Mouse (Mus musculus) kidney, embryonic 16.5 days (tissue): ENCODE data around the gene Med12l. TPM values are rescaled to one million over a fixed set of nuclear protein-coding genes. Genes with fewer than 3 reads are reported as not detected.
"Not testable (repeated sequence)": the region's sequence is repeated elsewhere in the genome, so short reads cannot be mapped to it uniquely, and the experiment has no call there.

Experiments
- ATAC-seq: fragments of 200-750 bp; cut with Nextera tagmentation; 2 replicates; pipeline ENCODE4 v1.8.0; 2017; ENCODE audit warnings: moderate TSS enrichment; ENCODE audit not compliant: low FRiP score, low TSS enrichment
- H3K27ac ChIP-seq: fragments of 300-500 bp; sonication (generic); 2 replicates; pipeline ENCODE4 v1.5.1; 2014; ENCODE audit warnings: low read length
- H3K27me3 ChIP-seq: fragments of 300-500 bp; sonication (generic); 2 replicates; pipeline ENCODE4 v1.6.1; 2014; ENCODE audit warnings: low read length, control low read depth, mixed read lengths; ENCODE audit not compliant: insufficient read depth
- H3K36me3 ChIP-seq: fragments of 300-500 bp; sonication (generic); 2 replicates; pipeline ENCODE4 v1.6.1; 2014; ENCODE audit warnings: low read length, control low read depth, mixed read lengths; ENCODE audit not compliant: insufficient read depth
- H3K4me1 ChIP-seq: fragments of 300-500 bp; sonication (generic); 2 replicates; pipeline ENCODE4 v1.6.1; 2014; ENCODE audit warnings: low read length, control low read depth, mixed read lengths; ENCODE audit not compliant: insufficient read depth
- H3K4me2 ChIP-seq: fragments of 300-500 bp; sonication (generic); replicated peaks from 2 replicates; pipeline ENCODE4 v1.6.1; 2014; ENCODE audit warnings: low read depth, low read length
- H3K4me3 ChIP-seq: fragments of 300-500 bp; sonication (generic); 2 replicates; pipeline ENCODE4 v1.5.1; 2014; ENCODE audit warnings: mild to moderate bottlenecking, low read length
- H3K9ac ChIP-seq: fragments of 300-500 bp; sonication (generic); replicated peaks from 2 replicates; pipeline ENCODE4 v1.6.1; 2014; ENCODE audit warnings: low read length
- H3K9me3 ChIP-seq: fragments of 300-500 bp; sonication (generic); 2 replicates; pipeline ENCODE4 v1.6.1; 2016; ENCODE audit warnings: low read length, control low read depth
- WGBS: fragments of 180-500 bp; shearing (Covaris S2); extraction: QIAGEN DNeasy Blood & Tissue Kit; methylation state at CpG from one replicate; pipeline ENCODE4 v1.1.7; 2014; 5-methylcytosine and 5-hydroxymethylcytosine counted together
- polyA plus RNA-seq: library from polyadenylated mRNA; unstranded; fragments of >200 nt; fragmentation: Nextera tagmentation; extraction: Ambion mirVana; gene quantifications from 2 replicates; pipeline ENCODE4 v1.2.1, GENCODE M21; 2015

Med12l gene
- polyA plus RNA-seq, 1 experiment from 2014 or later, result 2.1 TPM

DNA sequence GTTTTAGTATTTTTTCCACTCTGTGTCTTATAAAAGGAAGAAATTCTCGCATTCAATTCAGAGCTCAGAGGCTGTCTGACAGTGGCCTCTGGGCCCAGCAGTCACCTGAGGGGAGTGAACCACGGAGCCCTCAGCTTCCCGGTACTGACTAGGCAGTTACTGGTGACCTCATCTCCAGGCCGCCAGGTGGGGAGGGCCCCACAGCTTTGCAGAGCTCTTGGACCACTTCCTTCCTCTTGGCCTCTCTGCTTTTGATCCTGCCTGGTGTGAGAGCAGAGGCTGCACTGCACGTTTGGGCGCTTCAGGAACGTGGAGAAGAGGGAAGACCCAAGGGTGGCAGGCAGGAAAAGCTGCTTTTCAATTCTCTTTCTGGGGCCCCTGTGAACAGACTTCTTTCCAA lies 75.3 kb downstream of the Med12l start:
- no peak overlapping the region for H3K4me2 ChIP-seq
- WGBS, result 11% methylated on average over 7 of the region's 7 CpGs

DNA sequence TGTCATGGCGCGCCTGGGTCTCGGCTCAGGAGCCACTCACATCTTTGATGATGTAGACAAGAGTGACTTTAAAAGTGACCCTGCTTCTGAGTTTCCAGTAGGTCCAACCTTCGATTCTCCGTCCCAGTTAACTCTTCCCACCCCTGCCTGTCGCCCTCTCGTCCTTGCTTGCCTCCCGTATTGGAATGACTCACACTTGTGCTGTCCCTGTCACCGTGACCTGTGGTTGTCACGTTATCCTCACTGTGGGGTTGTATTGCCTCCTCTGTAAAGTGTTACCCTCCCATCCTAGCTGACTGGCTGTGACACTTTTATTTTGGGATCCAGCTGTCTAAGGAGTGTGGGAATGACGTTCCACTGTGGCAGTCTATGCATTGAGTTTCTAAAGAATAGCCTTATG lies 87.1 kb downstream of the Med12l start:
- Histone ChIP-seq H3K9ac (no peak overlapping the region), H3K4me3 (no peak overlapping the region), H3K4me1 (no peaks in the 10 kb centered on the region), H3K4me2 (0 out of 2 replicates have a peak overlapping the region, but pooled peaks have one; percentile 2), H3K9me3 (no peaks in the 10 kb centered on the region), H3K27ac (no peak overlapping the region), H3K27me3 (no peaks in the 10 kb centered on the region), H3K36me3 (no peaks in the 10 kb centered on the region)
- 52% methylated on average over 11 of the region's 11 CpGs for WGBS
- ATAC-seq, result no peak

More for the DNA sequence above, 75.3 kb downstream of the Med12l start:
- H3K4me1 ChIP-seq, result peaks cover 20% of the 10 kb centered on the region
- H3K9me3 ChIP-seq, result no peaks in the 10 kb centered on the region
- H3K27me3 ChIP-seq, result no peaks in the 10 kb centered on the region
- H3K4me3 ChIP-seq, result no peak overlapping the region
- ATAC-seq, result peak; percentile 74; the same call in 1 of the 2 replicates
- H3K27ac ChIP-seq, result no peak overlapping the region
- no peak overlapping the region for H3K9ac ChIP-seq
- no peaks in the 10 kb centered on the region for H3K36me3 ChIP-seq

- Histone ChIP-seq H3K27me3 (no peaks in the 10 kb centered on the region), H3K9ac (no peak overlapping the region)
These were observed 91.8 kb downstream of the Med12l start for GRCm38 (mm10) chr3:59097421-59097820.

DNA sequence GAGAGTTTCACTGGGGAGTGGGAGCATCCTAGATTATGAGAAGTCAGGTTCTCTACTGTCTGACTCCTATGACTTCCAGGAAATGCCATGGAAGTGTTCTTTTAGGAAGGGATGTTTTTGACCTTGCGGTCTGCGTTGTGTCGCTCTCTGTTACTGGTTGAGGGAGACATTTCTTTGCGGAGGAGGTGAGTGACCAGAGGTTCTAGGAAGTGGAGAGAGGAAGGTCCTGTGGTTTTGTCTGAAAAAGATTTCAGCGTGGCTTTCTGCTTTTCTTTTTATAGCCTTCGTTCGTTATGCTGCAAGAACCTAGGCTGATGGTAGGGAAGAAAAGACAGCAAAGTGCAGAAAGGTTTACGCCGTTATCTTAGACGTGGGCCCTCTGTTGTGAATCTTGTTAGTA lies 92.9 kb downstream of the Med12l start:
- no peaks in the 10 kb centered on the region for H3K27me3 ChIP-seq
- H3K4me2 ChIP-seq, result no peak overlapping the region
- H3K27ac ChIP-seq, result no peak overlapping the region
- H3K4me1 ChIP-seq, result no peaks in the 10 kb centered on the region
- H3K9me3 ChIP-seq, result no peaks in the 10 kb centered on the region
- ATAC-seq, result no peak
- 79% methylated on average over 10 of the region's 10 CpGs for WGBS
- H3K9ac ChIP-seq, result no peak overlapping the region
- H3K4me3 ChIP-seq, result no peak overlapping the region
- no peaks in the 10 kb centered on the region for H3K36me3 ChIP-seq

More at GRCm38 (mm10) chr3:59097421-59097820, 91.8 kb downstream of the Med12l start:
- Histone ChIP-seq H3K4me1 (no peaks in the 10 kb centered on the region), H3K27ac (no peak overlapping the region), H3K9me3 (no peaks in the 10 kb centered on the region), H3K4me3 (no peak overlapping the region), H3K36me3 (no peaks in the 10 kb centered on the region), H3K4me2 (no peak overlapping the region)
- ATAC-seq, result no peak
- WGBS, result 78% methylated on average over 6 of the region's 6 CpGs

DNA sequence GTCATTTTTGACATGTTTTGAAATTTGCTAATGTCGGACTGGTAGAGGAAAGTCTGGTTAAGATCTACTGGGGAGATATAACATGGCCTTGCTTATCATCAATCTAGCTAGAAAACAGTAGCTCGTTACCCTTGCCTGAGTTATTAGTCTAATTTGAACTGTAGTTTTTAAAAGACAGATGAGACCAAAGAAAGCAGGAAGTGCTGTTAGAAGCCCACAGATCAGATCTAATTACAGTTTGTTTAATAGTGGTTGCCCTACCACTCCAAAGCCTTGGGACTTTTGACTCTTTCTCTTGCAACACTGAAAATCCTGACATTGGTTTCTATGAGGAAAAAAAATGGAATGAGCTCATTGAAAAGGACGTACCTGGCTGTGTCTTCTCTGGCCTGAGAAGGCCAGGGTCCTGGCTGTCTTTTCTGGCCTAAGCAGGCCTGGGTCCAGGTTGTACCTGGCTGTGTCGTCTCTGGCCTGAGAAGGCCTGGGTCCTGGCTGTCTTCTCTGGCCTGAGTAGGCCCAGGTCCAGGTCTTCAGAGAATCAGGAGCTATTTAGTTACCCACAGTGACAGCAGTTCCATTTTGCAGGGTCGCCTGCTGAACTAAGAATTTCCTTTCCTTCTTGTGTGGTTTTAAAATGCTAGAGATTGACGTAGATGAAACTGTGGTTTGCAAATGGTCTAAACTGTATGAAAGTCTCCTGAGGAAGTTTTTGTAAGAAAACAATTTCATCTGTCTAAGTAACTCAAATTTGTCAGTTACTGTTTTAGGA lies 95.8 kb downstream of the Med12l start, which contains the start of gene Gpr171:
TSS of gene Gpr171 (minus strand) at position 604 of the 769 bp plus-strand sequence.
- H3K36me3 ChIP-seq, result no peaks in the 10 kb centered on the region
- no peak within 1 kb of the TSS for H3K4me3 ChIP-seq
- no peak within 1 kb of the TSS for H3K27ac ChIP-seq
- no peak within 1 kb of the TSS for H3K4me2 ChIP-seq
- no peaks in the 10 kb centered on the region for H3K9me3 ChIP-seq
- no peak for ATAC-seq
- no peaks in the 10 kb centered on the region for H3K4me1 ChIP-seq
- WGBS, result 62% methylated on average over 6 of the region's 6 CpGs
- no peak within 1 kb of the TSS for H3K9ac ChIP-seq
- H3K27me3 ChIP-seq, result no peaks in the 10 kb centered on the region

- Histone ChIP-seq H3K4me3 (no peak overlapping the region), H3K4me1 (no peaks in the 10 kb centered on the region), H3K4me2 (no peak overlapping the region), H3K27ac (no peak overlapping the region), H3K9ac (no peak overlapping the region), H3K36me3 (no peaks in the 10 kb centered on the region), H3K9me3 (no peaks in the 10 kb centered on the region), H3K27me3 (no peaks in the 10 kb centered on the region)
- no peak for ATAC-seq
- 86% methylated on average over 2 of the region's 2 CpGs for WGBS
These were observed 96.5 kb downstream of the Med12l start for GRCm38 (mm10) chr3:59102146-59102545.

GRCm38 (mm10) chr3:59104462-59104861 lies 98.8 kb downstream of the Med12l start:
- no peaks in the 10 kb centered on the region for H3K36me3 ChIP-seq
- no peak overlapping the region for H3K27ac ChIP-seq
- no peak overlapping the region for H3K9ac ChIP-seq
- no peaks in the 10 kb centered on the region for H3K9me3 ChIP-seq
- ATAC-seq, result no peak
- H3K27me3 ChIP-seq, result no peaks in the 10 kb centered on the region
- 77% methylated on average over 4 of the region's 4 CpGs for WGBS
- no peak overlapping the region for H3K4me3 ChIP-seq
- H3K4me1 ChIP-seq, result no peaks in the 10 kb centered on the region
- H3K4me2 ChIP-seq, result no peak overlapping the region

DNA sequence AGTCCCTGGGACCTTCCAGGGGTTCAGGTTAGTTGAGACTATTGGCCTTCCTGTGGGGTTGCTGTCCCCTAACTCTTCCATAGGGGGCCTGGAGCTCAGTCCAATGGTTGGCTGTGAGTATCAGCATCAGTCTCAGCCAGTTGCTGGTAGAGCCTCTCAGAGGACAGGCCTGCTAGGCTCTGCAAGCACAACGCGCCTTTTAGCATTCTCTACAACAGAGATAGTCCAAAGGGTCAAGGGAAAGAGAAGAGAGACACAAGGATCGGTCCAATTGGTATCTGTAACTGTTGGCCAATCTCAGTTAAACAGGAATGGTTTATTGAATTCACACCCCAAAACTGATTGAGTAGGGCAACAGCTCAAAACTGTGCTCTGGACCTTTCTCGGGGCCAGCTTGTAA lies 101.8 kb downstream of the Med12l start:
- H3K4me2 ChIP-seq, result no peak overlapping the region
- ATAC-seq, result no peak
- no peaks in the 10 kb centered on the region for H3K27me3 ChIP-seq
- no peaks in the 10 kb centered on the region for H3K9me3 ChIP-seq
- no peaks in the 10 kb centered on the region for H3K4me1 ChIP-seq
- WGBS, result 93% methylated on average over 4 of the region's 4 CpGs
- no peak overlapping the region for H3K27ac ChIP-seq
- no peaks in the 10 kb centered on the region for H3K36me3 ChIP-seq
- H3K4me3 ChIP-seq, result no peak overlapping the region
- no peak overlapping the region for H3K9ac ChIP-seq

- H3K9me3 ChIP-seq, H3K36me3 ChIP-seq, H3K27me3 ChIP-seq, H3K9ac ChIP-seq, H3K4me1 ChIP-seq, ATAC-seq, H3K4me3 ChIP-seq, H3K27ac ChIP-seq, H3K4me2 ChIP-seq: not testable (repeated sequence)
- 90% methylated on average over 3 of the region's 3 CpGs for WGBS
These were observed 104.2 kb downstream of the Med12l start for GRCm38 (mm10) chr3:59109834-59110233.

DNA sequence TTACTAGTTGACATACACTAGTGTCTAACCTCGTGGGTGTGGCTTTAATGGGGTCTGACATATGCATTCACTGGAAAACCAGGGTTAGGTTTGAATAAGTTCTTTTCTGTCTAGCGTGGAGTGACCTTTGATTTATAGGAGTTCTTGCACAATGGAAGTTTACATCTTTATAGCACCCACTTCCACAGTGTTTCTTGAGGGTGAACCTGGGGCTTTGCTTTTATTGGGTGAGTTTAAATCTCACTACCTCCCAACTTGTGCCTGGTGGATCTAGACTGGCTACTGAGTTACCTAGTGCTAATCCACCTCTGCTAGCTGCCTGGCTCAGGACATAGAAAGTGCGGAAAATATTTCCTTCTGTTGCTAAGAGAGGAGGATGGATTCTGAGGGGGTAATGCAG lies 106.3 kb downstream of the Med12l start:
- Histone ChIP-seq H3K4me2 (no peak overlapping the region), H3K4me1 (no peaks in the 10 kb centered on the region), H3K9ac (no peak overlapping the region), H3K36me3 (no peaks in the 10 kb centered on the region), H3K4me3 (no peak overlapping the region), H3K9me3 (no peaks in the 10 kb centered on the region), H3K27ac (no peak overlapping the region), H3K27me3 (no peaks in the 10 kb centered on the region)
- no peak for ATAC-seq
- 72% methylated on average over 3 of the region's 3 CpGs for WGBS
